Mouse (Mus musculus) neural tube, embryonic 14.5 days (tissue): ENCODE results near the gene Tpst2. TPM values are rescaled to one million over a fixed set of nuclear protein-coding genes. Genes with fewer than 3 reads are reported as not detected.

ENCODE experiments used
- ATAC-seq: fragments of 200-750 bp; cut with Nextera tagmentation; 2 replicates; pipeline ENCODE4 v1.8.0; 2017; ENCODE audit warnings: low read depth, mild to moderate bottlenecking, moderate TSS enrichment, moderate library complexity
- H3K27ac ChIP-seq: fragments of 300-500 bp; sonication (generic); 2 replicates; pipeline ENCODE4 v1.5.1; 2014; ENCODE audit warnings: low read depth, mild to moderate bottlenecking, control low read depth, low read length, moderate library complexity, mixed read lengths
- H3K27me3 ChIP-seq: fragments of 300-500 bp; sonication (generic); 2 replicates; pipeline ENCODE4 v1.6.1; 2014; ENCODE audit warnings: low read length; ENCODE audit not compliant: control insufficient read depth, insufficient read depth
- H3K36me3 ChIP-seq: fragments of 300-500 bp; sonication (generic); 2 replicates; pipeline ENCODE4 v1.6.1; 2014; ENCODE audit warnings: low read length, mixed read lengths; ENCODE audit not compliant: control insufficient read depth, insufficient read depth
- H3K4me1 ChIP-seq: fragments of 300-500 bp; sonication (generic); 2 replicates; pipeline ENCODE4 v1.6.1; 2014; ENCODE audit warnings: low read length; ENCODE audit not compliant: control insufficient read depth, insufficient read depth
- H3K4me2 ChIP-seq: fragments of 300-500 bp; sonication (generic); 2 replicates; pipeline ENCODE4 v1.6.1; 2014; ENCODE audit warnings: mild to moderate bottlenecking, low read depth, low read length, control low read depth
- H3K4me3 ChIP-seq: fragments of 300-500 bp; sonication (generic); 2 replicates; pipeline ENCODE4 v1.5.1; 2014; ENCODE audit warnings: low read depth, low read length, control low read depth, mixed read lengths
- H3K9ac ChIP-seq: fragments of 300-500 bp; sonication (generic); replicated peaks from 2 replicates; pipeline ENCODE4 v1.6.1; 2014; ENCODE audit warnings: low read depth, mild to moderate bottlenecking, control low read depth, low read length, mixed read lengths
- H3K9me3 ChIP-seq: fragments of 300-500 bp; sonication (generic); 2 replicates; pipeline ENCODE4 v1.6.1; 2016; ENCODE audit warnings: low read length; ENCODE audit not compliant: control insufficient read depth
- WGBS: fragments of 180-500 bp; shearing (Covaris S2); extraction: QIAGEN DNeasy Blood & Tissue Kit; methylation state at CpG from one replicate; pipeline ENCODE4 v1.1.7; 2014; 5-methylcytosine and 5-hydroxymethylcytosine counted together
- polyA plus RNA-seq: library from polyadenylated mRNA; unstranded; fragments of >200 nt; fragmentation: Nextera tagmentation; extraction: Ambion mirVana; gene quantifications from 2 replicates; pipeline ENCODE4 v1.2.1, GENCODE M21; 2014

Gene Tpst2
- polyA plus RNA-seq, 1 experiment from 2014 or later, result 27.1 TPM

- Histone ChIP-seq H3K36me3 (no peaks in the 10 kb centered on the region), H3K4me2 (no peak overlapping the region), H3K4me1 (no peaks in the 10 kb centered on the region), H3K9me3 (no peaks in the 10 kb centered on the region), H3K4me3 (no peak overlapping the region), H3K9ac (no peak overlapping the region), H3K27ac (no peak overlapping the region), H3K27me3 (no peaks in the 10 kb centered on the region)
- WGBS, result 86% methylated on average over 7 of the region's 7 CpGs
- ATAC-seq, result no peak
Observed at GRCm38 (mm10) chr5:112264099-112264498, 12.4 kb upstream of the Tpst2 start.

GRCm38 (mm10) chr5:112265110-112265509, 11.4 kb upstream of the Tpst2 start:
- Histone ChIP-seq H3K27me3 (no peaks in the 10 kb centered on the region), H3K4me1 (no peaks in the 10 kb centered on the region), H3K27ac (no peak overlapping the region), H3K9me3 (no peaks in the 10 kb centered on the region), H3K9ac (no peak overlapping the region), H3K4me2 (no peak overlapping the region), H3K4me3 (no peak overlapping the region), H3K36me3 (no peaks in the 10 kb centered on the region)
- no peak for ATAC-seq
- WGBS, result 87% methylated on average over 5 of the region's 5 CpGs

DNA sequence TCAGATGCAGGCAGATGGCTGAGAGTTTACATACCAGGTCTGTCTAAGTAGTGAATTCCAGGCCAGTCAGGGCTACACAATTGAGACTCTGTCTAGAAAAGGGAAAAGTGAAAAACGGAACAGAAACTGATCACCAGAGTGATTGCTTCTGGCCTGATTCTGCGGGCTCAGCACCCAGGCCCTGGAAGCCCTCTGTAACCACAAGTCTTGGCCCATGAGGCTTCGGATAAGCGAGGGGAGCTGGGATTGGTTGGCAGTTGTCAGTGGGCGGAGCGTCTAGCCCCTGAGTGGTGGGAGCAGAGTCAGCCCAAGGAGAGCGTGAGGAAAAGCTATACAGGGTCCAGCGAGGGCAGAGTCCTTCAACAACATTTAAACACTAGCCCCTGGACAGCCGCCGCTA, 11.0 kb upstream of the Tpst2 start:
- WGBS, result 5% methylated on average over 10 of the region's 10 CpGs
- Histone ChIP-seq H3K9me3 (no peaks in the 10 kb centered on the region), H3K4me1 (no peaks in the 10 kb centered on the region), H3K4me3 (no peak overlapping the region), H3K9ac (no peak overlapping the region), H3K4me2 (no peak overlapping the region), H3K36me3 (no peaks in the 10 kb centered on the region), H3K27me3 (no peaks in the 10 kb centered on the region), H3K27ac (no peak overlapping the region)
- ATAC-seq, result no peak

- WGBS, result 67% methylated on average over 9 of the region's 9 CpGs
- H3K27me3 ChIP-seq, result no peaks in the 10 kb centered on the region
- no peak overlapping the region for H3K9ac ChIP-seq
- ATAC-seq, result no peak
- H3K9me3 ChIP-seq, result no peaks in the 10 kb centered on the region
- H3K4me2 ChIP-seq, result no peak overlapping the region
- H3K4me1 ChIP-seq, result peaks cover 3% of the 10 kb centered on the region
- H3K36me3 ChIP-seq, result no peaks in the 10 kb centered on the region
- no peak overlapping the region for H3K4me3 ChIP-seq
- no peak overlapping the region for H3K27ac ChIP-seq
Observed at GRCm38 (mm10) chr5:112266011-112266777, 10.3 kb upstream of the Tpst2 start.

- H3K36me3 ChIP-seq, result no peaks in the 10 kb centered on the region
- H3K9me3 ChIP-seq, result no peaks in the 10 kb centered on the region
- ATAC-seq, result peak; percentile 42; the same call in 1 of the 2 replicates
- H3K27me3 ChIP-seq, result no peaks in the 10 kb centered on the region
- no peak overlapping the region for H3K4me3 ChIP-seq
- 26% methylated on average over 24 of the region's 24 CpGs for WGBS
- 0 out of 2 replicates have a peak overlapping the region, but pooled peaks have one; percentile 13 for H3K9ac ChIP-seq
- H3K27ac ChIP-seq, result no peak overlapping the region; the same call in 1 of the 2 replicates
- peak overlapping the region; percentile 17; the same call in 1 of the 2 replicates for H3K4me2 ChIP-seq
- H3K4me1 ChIP-seq, result peaks cover 6% of the 10 kb centered on the region
Observed at GRCm38 (mm10) chr5:112270764-112271541, 5.5 kb upstream of the Tpst2 start.

GRCm38 (mm10) chr5:112272934-112273333, 3.6 kb upstream of the Tpst2 start:
- H3K4me3 ChIP-seq, result no peak overlapping the region
- no peak overlapping the region for H3K9ac ChIP-seq
- H3K27ac ChIP-seq, result no peak overlapping the region
- H3K4me2 ChIP-seq, result no peak overlapping the region
- H3K9me3 ChIP-seq, result no peaks in the 10 kb centered on the region
- 76% methylated on average over 2 of the region's 2 CpGs for WGBS
- H3K36me3 ChIP-seq, result no peaks in the 10 kb centered on the region
- ATAC-seq, result no peak
- H3K4me1 ChIP-seq, result peaks cover 13% of the 10 kb centered on the region
- H3K27me3 ChIP-seq, result no peaks in the 10 kb centered on the region

- Histone ChIP-seq H3K36me3 (no peaks in the 10 kb centered on the region), H3K27ac (no peak overlapping the region), H3K4me3 (no peak overlapping the region), H3K4me2 (no peak overlapping the region), H3K9me3 (no peaks in the 10 kb centered on the region), H3K4me1 (peaks cover 13% of the 10 kb centered on the region), H3K27me3 (no peaks in the 10 kb centered on the region), H3K9ac (no peak overlapping the region)
- 43% methylated on average over 2 of the region's 2 CpGs for WGBS
- ATAC-seq, result no peak
Observed at GRCm38 (mm10) chr5:112273746-112274463, 2.6 kb upstream of the Tpst2 start.

GRCm38 (mm10) chr5:112275021-112275804, 1.3 kb upstream of the Tpst2 start:
- ATAC-seq, result no peak
- H3K4me2 ChIP-seq, result peak overlapping the region; percentile 61; the same call in 1 of the 2 replicates
- H3K36me3 ChIP-seq, result no peaks in the 10 kb centered on the region
- H3K9ac ChIP-seq, result no peak overlapping the region
- H3K27ac ChIP-seq, result no peak overlapping the region
- no peaks in the 10 kb centered on the region for H3K27me3 ChIP-seq
- H3K4me3 ChIP-seq, result no peak overlapping the region
- 51% methylated on average over 4 of the region's 4 CpGs for WGBS
- H3K9me3 ChIP-seq, result no peaks in the 10 kb centered on the region
- peaks cover 17% of the 10 kb centered on the region for H3K4me1 ChIP-seq
